Mouse (Mus musculus) MEL (cell line): ENCODE data around the gene Palm. TPM values are rescaled to one million over a fixed set of nuclear protein-coding genes. Genes with fewer than 3 reads are reported as not detected.

Experiments used
- DNase-seq: peaks from one replicate; pipeline ENCODE4 v3.0.0; 2011; ENCODE audit warnings: low read depth, low spot score
- H3K27ac ChIP-seq: 2 replicates; pipeline ENCODE4 v1.5.1; 2012; ENCODE audit warnings: low read depth, mild to moderate bottlenecking, control low read depth, low read length, moderate library complexity; ENCODE audit not compliant: control insufficient read depth
- H3K27me3 ChIP-seq, 2 experiments: fragments of 150-350 bp in 1 of 2; sonication (generic) in 1 of 2; 2 replicates each; pipeline ENCODE4 v1.6.1; 2012; ENCODE audit warnings: low read length in 2 of 2, mild to moderate bottlenecking in 2 of 2, improper control_type of control experiment in 1 of 2, moderate library complexity in 1 of 2; ENCODE audit not compliant: insufficient read depth in 2 of 2, control insufficient read depth in 1 of 2
- H3K36me3 ChIP-seq, 2 experiments: 2 replicates each; pipeline ENCODE4 v1.6.1; 2012 to 2014; ENCODE audit warnings: low read length in 2 of 2, improper control_type of control experiment in 1 of 2, inconsistent platforms in 1 of 2, mild to moderate bottlenecking in 1 of 2; ENCODE audit not compliant: insufficient read depth in 2 of 2, control insufficient read depth in 1 of 2
- H3K4me1 ChIP-seq, 2 experiments: fragments of 150-350 bp in 1 of 2; sonication (generic) in 1 of 2; 2 replicates each; pipeline ENCODE4 v1.6.1; 2012; ENCODE audit warnings: low read length in 2 of 2, improper control_type of control experiment in 1 of 2, mild to moderate bottlenecking in 1 of 2; ENCODE audit not compliant: insufficient read depth in 2 of 2, control insufficient read depth in 1 of 2
- H3K4me3 ChIP-seq, 2 experiments: fragments of 150-350 bp in 1 of 2; sonication (generic) in 1 of 2; 2 replicates each; pipeline ENCODE4 v1.5.1; 2012; ENCODE audit warnings: low read depth in 2 of 2, low read length in 2 of 2, mild to moderate bottlenecking in 2 of 2, moderate library complexity in 2 of 2, control low read depth in 1 of 2, improper control_type of control experiment in 1 of 2; ENCODE audit not compliant: control insufficient read depth in 1 of 2, insufficient read depth in 1 of 2
- H3K79me2 ChIP-seq: 2 replicates; pipeline ENCODE4 v1.6.1; 2012; ENCODE audit warnings: mild to moderate bottlenecking, low read length, moderate library complexity; ENCODE audit not compliant: control insufficient read depth, poor library complexity, insufficient read depth
- H3K9ac ChIP-seq: 2 replicates; pipeline ENCODE4 v1.6.1; 2012; ENCODE audit warnings: low read depth, mild to moderate bottlenecking, control low read depth, low read length, moderate library complexity; ENCODE audit not compliant: control insufficient read depth, poor library complexity, severe bottlenecking
- H3K9me3 ChIP-seq: fragments of 150-350 bp; sonication (generic); replicated peaks from 2 replicates; pipeline ENCODE4 v1.6.1; 2012; ENCODE audit warnings: mild to moderate bottlenecking, low read length, improper control_type of control experiment, moderate library complexity; ENCODE audit not compliant: insufficient read depth
- CHD2 ChIP-seq: IDR thresholded peaks from 2 replicates; pipeline ENCODE4 v1.6.1; 2011; ENCODE audit warnings: low read length, improper control_type of control experiment
- CTCF ChIP-seq, 3 experiments: IDR thresholded peaks in 2 of 3; conservative IDR thresholded peaks in 1 of 3; 2 replicates each; pipeline ENCODE4 v1.5.1; 2011 to 2012; ENCODE audit warnings: low read length in 3 of 3, low read depth in 2 of 3, mild to moderate bottlenecking in 2 of 3, improper control_type of control experiment in 1 of 3, inconsistent platforms in 1 of 3, mixed read lengths in 1 of 3, moderate library complexity in 1 of 3; ENCODE audit not compliant: control insufficient read depth in 1 of 3, insufficient read depth in 1 of 3, poor library complexity in 1 of 3, severe bottlenecking in 1 of 3
- E2F4 ChIP-seq: IDR thresholded peaks from 2 replicates; pipeline ENCODE4 v1.6.1; 2011; ENCODE audit warnings: low read depth, low read length, improper control_type of control experiment, borderline replicate concordance
- ELF1 ChIP-seq: IDR thresholded peaks from 2 replicates; pipeline ENCODE4 v1.6.1; 2014; ENCODE audit warnings: low read depth, mild to moderate bottlenecking, inconsistent platforms, low read length, improper control_type of control experiment, moderate library complexity
- ETS1 ChIP-seq: IDR thresholded peaks from 2 replicates; pipeline ENCODE4 v1.6.1; 2012; ENCODE audit warnings: low read depth, mild to moderate bottlenecking, inconsistent platforms, low read length, improper control_type of control experiment, moderate library complexity
- KAT2A ChIP-seq: conservative IDR thresholded peaks from 2 replicates; pipeline ENCODE4 v1.6.1; 2012; ENCODE audit warnings: low read depth, low read length, improper control_type of control experiment, inconsistent platforms
- MAFK ChIP-seq: IDR thresholded peaks from 2 replicates; pipeline ENCODE4 v1.6.1; 2011; ENCODE audit warnings: low read depth, mild to moderate bottlenecking, low read length, improper control_type of control experiment, borderline replicate concordance
- MAX ChIP-seq: IDR thresholded peaks from 2 replicates; pipeline ENCODE4 v1.6.1; 2011; ENCODE audit warnings: low read length, improper control_type of control experiment
- MAZ ChIP-seq: IDR thresholded peaks from 2 replicates; pipeline ENCODE4 v1.6.1; 2012; ENCODE audit warnings: low read depth, mild to moderate bottlenecking, inconsistent platforms, low read length, improper control_type of control experiment
- NRF1 ChIP-seq: IDR thresholded peaks from 2 replicates; pipeline ENCODE4 v1.6.1; 2014; ENCODE audit warnings: low read depth, mild to moderate bottlenecking, inconsistent platforms, low read length, improper control_type of control experiment, moderate library complexity; ENCODE audit not compliant: poor library complexity, insufficient read depth, severe bottlenecking
- POLR2AphosphoS2 ChIP-seq: IDR thresholded peaks from 2 replicates; pipeline ENCODE4 v1.6.1; 2011; ENCODE audit warnings: low read length, improper control_type of control experiment
- POLR2AphosphoS5 ChIP-seq: IDR thresholded peaks from 2 replicates; pipeline ENCODE4 v1.6.1; 2012; ENCODE audit warnings: low read depth, borderline replicate concordance, mild to moderate bottlenecking, inconsistent platforms, low read length, moderate library complexity, mixed read lengths
- SIN3A ChIP-seq: IDR thresholded peaks from 2 replicates; pipeline ENCODE4 v1.6.1; 2012; ENCODE audit warnings: low read length, improper control_type of control experiment, inconsistent platforms
- TAL1 ChIP-seq: IDR thresholded peaks from 2 replicates; pipeline ENCODE4 v1.6.1; 2012; ENCODE audit warnings: mild to moderate bottlenecking, inconsistent platforms, low read length, moderate library complexity, mixed read lengths
- TBP ChIP-seq: IDR thresholded peaks from 2 replicates; pipeline ENCODE4 v1.8.0; 2011; ENCODE audit warnings: low read depth, low read length, improper control_type of control experiment
- TCF12 ChIP-seq: IDR thresholded peaks from 2 replicates; pipeline ENCODE4 v1.6.1; 2014; ENCODE audit warnings: low read depth, mild to moderate bottlenecking, inconsistent platforms, low read length, improper control_type of control experiment, moderate library complexity
- UBTF ChIP-seq: IDR thresholded peaks from 2 replicates; pipeline ENCODE4 v1.6.1; 2012; ENCODE audit warnings: low read depth, mild to moderate bottlenecking, inconsistent platforms, low read length, improper control_type of control experiment, moderate library complexity, borderline replicate concordance; ENCODE audit not compliant: insufficient read depth
- USF1 ChIP-seq: IDR thresholded peaks from 2 replicates; pipeline ENCODE4 v1.6.1; 2014; ENCODE audit warnings: low read depth, mild to moderate bottlenecking, inconsistent platforms, low read length, improper control_type of control experiment, moderate library complexity
- ZMIZ1 ChIP-seq: IDR thresholded peaks from 2 replicates; pipeline ENCODE4 v1.6.1; 2012; ENCODE audit warnings: low read depth, mild to moderate bottlenecking, inconsistent platforms, low read length, improper control_type of control experiment, moderate library complexity
- polyA plus RNA-seq, 2 experiments: library from polyadenylated mRNA; stranded (reverse) in 1 of 2; unstranded in 1 of 2; fragments of >175 nt in 1 of 2; fragments of >200 nt in 1 of 2; gene quantifications; 2 replicates each; pipeline versions ENCODE4 v1.2.1 to v1.2.4; 2012; ENCODE audit warnings: low replicate concordance in 2 of 2, low read depth in 1 of 2; ENCODE audit not compliant: insufficient read length in 2 of 2, insufficient read depth in 1 of 2, missing spikeins in 1 of 2
- total RNA-seq: library from RNA; depleted of rRNA; stranded (reverse); fragments of 300-350 nt; gene quantifications from 2 replicates; pipeline ENCODE4 v1.2.3, GENCODE M21; 2012

Palm gene
- total and polyA plus RNA-seq, 3 experiments = 4.8 to 15.5 TPM; not detected in 1

GRCm38 (mm10) chr10:79781956-79782355 lies 11.4 kb upstream of the Palm start:
- DNase-seq = no peak
- H3K9ac ChIP-seq = no peak overlapping the region
- no peak overlapping the region for H3K4me3 ChIP-seq
- no peak overlapping the region for H3K27ac ChIP-seq
- no peaks in the 10 kb centered on the region for H3K79me2 ChIP-seq
- no peaks in the 10 kb centered on the region for H3K36me3 ChIP-seq
- no peaks in the 10 kb centered on the region for H3K27me3 ChIP-seq
- H3K4me1 ChIP-seq = peaks cover 0 to 8% of the 10 kb centered on the region in 2 experiments; a peak in 1 of 4 replicates
- no peaks in the 10 kb centered on the region for H3K9me3 ChIP-seq
- TF ChIP-seq TBP (no peak), MAX (no peak), POLR2AphosphoS2 (no peak), ETS1 (no peak), MAFK (no peak), TCF12 (no peak), POLR2AphosphoS5 (no peak), E2F4 (no peak), UBTF (no peak), NRF1 (no peak), ZMIZ1 (no peak), KAT2A (no peak), CHD2 (no peak), USF1 (no peak), MAZ (no peak)
- TF ChIP-seq, all 39 proteins: peak for 0

- no peak overlapping the region for H3K27ac ChIP-seq
- H3K9ac ChIP-seq = no peak overlapping the region
- H3K79me2 ChIP-seq = no peaks in the 10 kb centered on the region
- DNase-seq = no peak
- TF ChIP-seq ELF1 = no peak
- TF ChIP-seq TAL1 = no peak
- peak in 2 of 3 experiments; percentile 22 to 29; a peak in 4 of 6 replicates for TF ChIP-seq CTCF (IDR thresholded peaks at IDR 0.05 in 2 of 3, conservative IDR thresholded peaks at IDR 0.05 in 1 of 3; ENCODE audit: control insufficient read depth in 1 of 3, insufficient read depth in 1 of 3, low read depth in 2 of 3, low read length in 3 of 3, poor library complexity in 1 of 3, severe bottlenecking in 1 of 3)
- no peak for TF ChIP-seq SIN3A
- H3K36me3 ChIP-seq = no peaks in the 10 kb centered on the region
- no peaks in the 10 kb centered on the region for H3K27me3 ChIP-seq
- no peaks in the 10 kb centered on the region for H3K9me3 ChIP-seq
- H3K4me1 ChIP-seq = peaks cover 0 to 8% of the 10 kb centered on the region in 2 experiments; a peak in 1 of 4 replicates
- no peak overlapping the region for H3K4me3 ChIP-seq
Measured at GRCm38 (mm10) chr10:79783050-79783449, 10.3 kb upstream of the Palm start.
